Mouse (Mus musculus) C2C12 (cell line): ENCODE data around the gene Nebl.

ENCODE experiments used
- CEBPB ChIP-seq: IDR thresholded peaks from one replicate; pipeline ENCODE4 v1.6.1; 2011; ENCODE audit warnings: low read depth, mild to moderate bottlenecking, control low read depth, moderate library complexity
- CTCF ChIP-seq: IDR thresholded peaks from one replicate; pipeline ENCODE4 v1.5.1; 2011; ENCODE audit not compliant: control insufficient read depth, insufficient read depth, insufficient read length
- MYOD1 ChIP-seq: IDR thresholded peaks from one replicate; pipeline ENCODE4 v1.6.1; 2011; ENCODE audit warnings: low read depth; ENCODE audit not compliant: control insufficient read depth, insufficient read length
- USF1 ChIP-seq: IDR thresholded peaks from one replicate; pipeline ENCODE4 v1.6.1; 2011; ENCODE audit warnings: low read depth, mild to moderate bottlenecking, control low read depth, moderate library complexity

DNA sequence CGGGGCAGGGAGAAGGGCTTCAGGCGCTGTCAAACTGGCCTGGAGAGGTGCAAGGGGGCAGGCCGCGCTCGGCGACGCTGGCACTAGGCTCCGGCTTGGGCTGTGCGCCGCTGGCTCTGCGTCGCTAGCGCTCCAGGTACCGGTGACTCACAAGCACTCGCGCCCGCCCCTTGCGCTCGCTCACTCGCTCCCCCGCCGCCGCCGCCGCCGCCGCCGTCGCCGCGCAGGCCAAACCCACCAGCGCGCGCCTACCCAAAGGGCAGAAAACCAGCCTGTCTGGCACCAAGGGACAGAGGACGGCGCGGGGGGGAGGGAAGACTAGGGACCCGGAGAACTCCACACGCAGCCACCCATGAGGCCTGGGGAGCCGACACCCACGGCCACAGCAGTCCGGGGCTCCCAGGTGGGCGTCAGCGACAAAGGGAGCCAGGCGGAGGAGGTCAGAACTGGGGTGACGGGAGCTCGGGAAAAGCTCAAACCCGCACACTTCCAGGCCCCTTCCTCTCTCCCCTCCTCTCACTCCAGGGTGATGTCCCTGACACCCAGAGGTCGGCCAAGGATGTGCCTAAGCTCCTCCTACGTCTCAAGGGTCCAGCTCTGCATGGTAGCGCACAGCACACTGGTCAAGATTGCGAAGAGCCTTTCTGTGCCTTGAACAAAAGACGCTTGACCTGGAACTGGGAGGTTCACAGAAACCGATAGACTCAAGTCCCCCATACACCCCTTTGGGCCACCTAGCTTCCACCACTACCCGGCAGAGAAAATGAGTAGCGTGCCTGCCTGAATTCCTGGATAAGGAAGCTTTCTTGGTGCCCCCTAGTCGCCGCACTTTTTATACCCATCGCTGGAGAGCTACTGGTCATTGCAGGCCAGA lies at the start of gene Nebl:
- no peak for TF ChIP-seq CTCF
- TF ChIP-seq MYOD1: no peak
- no peak for TF ChIP-seq CEBPB
- TF ChIP-seq USF1: no peak
